Mouse (Mus musculus): Measurements from ENCODE around the gene Pnpla5. TPM values are rescaled to one million over a fixed set of nuclear protein-coding genes. Genes with fewer than 3 reads are reported as not detected.
A peak's percentile ranks its signal among the peaks of the same experiment; 100 is the strongest.

Gene Pnpla5
- polyA plus RNA-seq, 1 experiment: 0.05 TPM

- WGBS: 19% methylated on average over 17 of the region's 17 CpGs
- Histone ChIP-seq H3K36me3 (ENCODE audit: control insufficient read depth, insufficient read depth, low read length) (no peaks in the 10 kb centered on the region), H3K4me1 (ENCODE audit: control insufficient read depth, insufficient read depth, low read length) (no peaks in the 10 kb centered on the region), H3K4me3 (ENCODE audit: insufficient read depth, low read depth, low read length) (no peak overlapping the region), H3K27me3 (replicated peaks; ENCODE audit: control insufficient read depth, insufficient read depth, low read length) (no peaks in the 10 kb centered on the region), H3K27ac (ENCODE audit: insufficient read depth, low read depth, low read length) (no peak overlapping the region)
- TF ChIP-seq CTCF (conservative IDR thresholded peaks at IDR 0.05; ENCODE audit: insufficient read depth, insufficient read length, low read depth, low read length) (0 out of 2 replicates have a peak, but pooled peaks have one; percentile 8), POLR2A (IDR thresholded peaks at IDR 0.05; ENCODE audit: low read depth, low read length) (no peak)
- DNase-seq: no peak
These were observed 48.2 kb downstream of the Pnpla5 start for GRCm38 (mm10) chr15:84074705-84075185.

- Histone ChIP-seq H3K4me3 (ENCODE audit: insufficient read depth, low read depth, low read length) (no peak overlapping the region), H3K36me3 (ENCODE audit: control insufficient read depth, insufficient read depth, low read length) (no peaks in the 10 kb centered on the region), H3K27ac (ENCODE audit: insufficient read depth, low read depth, low read length) (no peak overlapping the region), H3K4me1 (ENCODE audit: control insufficient read depth, insufficient read depth, low read length) (no peaks in the 10 kb centered on the region), H3K27me3 (replicated peaks; ENCODE audit: control insufficient read depth, insufficient read depth, low read length) (no peaks in the 10 kb centered on the region)
- TF ChIP-seq CTCF (conservative IDR thresholded peaks at IDR 0.05; ENCODE audit: insufficient read depth, insufficient read length, low read depth, low read length) (peak; percentile 89), POLR2A (IDR thresholded peaks at IDR 0.05; ENCODE audit: low read depth, low read length) (no peak)
- 6% methylated on average over 15 of the region's 15 CpGs for WGBS
- peak; percentile 49 for DNase-seq
These were observed 48.9 kb downstream of the Pnpla5 start for GRCm38 (mm10) chr15:84073911-84074704.

- no peaks in the 10 kb centered on the region for H3K36me3 ChIP-seq (ENCODE audit: control insufficient read depth, insufficient read depth, low read length)
- H3K4me3 ChIP-seq (ENCODE audit: insufficient read depth, low read depth, low read length): no peak overlapping the region
- TF ChIP-seq CTCF (conservative IDR thresholded peaks at IDR 0.05; ENCODE audit: insufficient read depth, insufficient read length, low read depth, low read length): no peak
- no peak for TF ChIP-seq POLR2A (IDR thresholded peaks at IDR 0.05; ENCODE audit: low read depth, low read length)
- H3K4me1 ChIP-seq (ENCODE audit: control insufficient read depth, insufficient read depth, low read length): no peaks in the 10 kb centered on the region
- H3K27me3 ChIP-seq (replicated peaks; ENCODE audit: control insufficient read depth, insufficient read depth, low read length): no peaks in the 10 kb centered on the region
- 25% methylated on average over 8 of the region's 8 CpGs for WGBS
- no peak for DNase-seq
- H3K27ac ChIP-seq (ENCODE audit: insufficient read depth, low read depth, low read length): no peak overlapping the region
These were observed 49.9 kb downstream of the Pnpla5 start for GRCm38 (mm10) chr15:84073058-84073457.

GRCm38 (mm10) chr15:84072226-84072625 lies 50.7 kb downstream of the Pnpla5 start:
- TF ChIP-seq POLR2A (IDR thresholded peaks at IDR 0.05; ENCODE audit: low read depth, low read length) (no peak), CTCF (conservative IDR thresholded peaks at IDR 0.05; ENCODE audit: insufficient read depth, insufficient read length, low read depth, low read length) (peak; percentile 60)
- H3K36me3 ChIP-seq (ENCODE audit: control insufficient read depth, insufficient read depth, low read length): no peaks in the 10 kb centered on the region
- 31% methylated on average over 7 of the region's 7 CpGs for WGBS
- H3K4me3 ChIP-seq (ENCODE audit: insufficient read depth, low read depth, low read length): no peak overlapping the region
- H3K4me1 ChIP-seq (ENCODE audit: control insufficient read depth, insufficient read depth, low read length): no peaks in the 10 kb centered on the region
- H3K27me3 ChIP-seq (replicated peaks; ENCODE audit: control insufficient read depth, insufficient read depth, low read length): no peaks in the 10 kb centered on the region
- no peak overlapping the region for H3K27ac ChIP-seq (ENCODE audit: insufficient read depth, low read depth, low read length)
- DNase-seq: peak; percentile 38

GRCm38 (mm10) chr15:84070116-84070676 lies 52.8 kb downstream of the Pnpla5 start:
- H3K4me3 ChIP-seq (ENCODE audit: insufficient read depth, low read depth, low read length): no peak overlapping the region
- no peak for DNase-seq
- H3K4me1 ChIP-seq (ENCODE audit: control insufficient read depth, insufficient read depth, low read length): no peaks in the 10 kb centered on the region
- WGBS: 2% methylated on average over 13 of the region's 13 CpGs
- H3K36me3 ChIP-seq (ENCODE audit: control insufficient read depth, insufficient read depth, low read length): no peaks in the 10 kb centered on the region
- H3K27me3 ChIP-seq (replicated peaks; ENCODE audit: control insufficient read depth, insufficient read depth, low read length): no peaks in the 10 kb centered on the region
- H3K27ac ChIP-seq (ENCODE audit: insufficient read depth, low read depth, low read length): no peak overlapping the region
- no peak for TF ChIP-seq POLR2A (IDR thresholded peaks at IDR 0.05; ENCODE audit: low read depth, low read length)
- TF ChIP-seq CTCF (conservative IDR thresholded peaks at IDR 0.05; ENCODE audit: insufficient read depth, insufficient read length, low read depth, low read length): no peak

- no peak overlapping the region for H3K27ac ChIP-seq (ENCODE audit: insufficient read depth, low read depth, low read length)
- H3K27me3 ChIP-seq (replicated peaks; ENCODE audit: control insufficient read depth, insufficient read depth, low read length): no peaks in the 10 kb centered on the region
- H3K4me3 ChIP-seq (ENCODE audit: insufficient read depth, low read depth, low read length): no peak overlapping the region
- TF ChIP-seq CTCF (conservative IDR thresholded peaks at IDR 0.05; ENCODE audit: insufficient read depth, insufficient read length, low read depth, low read length) (no peak), POLR2A (IDR thresholded peaks at IDR 0.05; ENCODE audit: low read depth, low read length) (no peak)
- H3K36me3 ChIP-seq (ENCODE audit: control insufficient read depth, insufficient read depth, low read length): no peaks in the 10 kb centered on the region
- no peaks in the 10 kb centered on the region for H3K4me1 ChIP-seq (ENCODE audit: control insufficient read depth, insufficient read depth, low read length)
- no peak for DNase-seq
- WGBS: 6% methylated on average over 16 of the region's 16 CpGs
These were observed 53.4 kb downstream of the Pnpla5 start for GRCm38 (mm10) chr15:84069455-84070050.

GRCm38 (mm10) chr15:84065701-84066100 lies 57.3 kb downstream of the Pnpla5 start:
- Histone ChIP-seq H3K27ac (ENCODE audit: insufficient read depth, low read depth, low read length) (no peak overlapping the region), H3K27me3 (replicated peaks; ENCODE audit: control insufficient read depth, insufficient read depth, low read length) (no peaks in the 10 kb centered on the region), H3K4me3 (ENCODE audit: insufficient read depth, low read depth, low read length) (no peak overlapping the region), H3K4me1 (ENCODE audit: control insufficient read depth, insufficient read depth, low read length) (no peaks in the 10 kb centered on the region), H3K36me3 (ENCODE audit: control insufficient read depth, insufficient read depth, low read length) (no peaks in the 10 kb centered on the region)
- no peak for DNase-seq
- 74% methylated on average over 4 of the region's 4 CpGs for WGBS
- no peak for TF ChIP-seq CTCF (conservative IDR thresholded peaks at IDR 0.05; ENCODE audit: insufficient read depth, insufficient read length, low read depth, low read length)

Data from kidney, adult 2 months (tissue).